ENCODE assay signal across 15 mouse cellular contexts in the genomic region with DNA sequence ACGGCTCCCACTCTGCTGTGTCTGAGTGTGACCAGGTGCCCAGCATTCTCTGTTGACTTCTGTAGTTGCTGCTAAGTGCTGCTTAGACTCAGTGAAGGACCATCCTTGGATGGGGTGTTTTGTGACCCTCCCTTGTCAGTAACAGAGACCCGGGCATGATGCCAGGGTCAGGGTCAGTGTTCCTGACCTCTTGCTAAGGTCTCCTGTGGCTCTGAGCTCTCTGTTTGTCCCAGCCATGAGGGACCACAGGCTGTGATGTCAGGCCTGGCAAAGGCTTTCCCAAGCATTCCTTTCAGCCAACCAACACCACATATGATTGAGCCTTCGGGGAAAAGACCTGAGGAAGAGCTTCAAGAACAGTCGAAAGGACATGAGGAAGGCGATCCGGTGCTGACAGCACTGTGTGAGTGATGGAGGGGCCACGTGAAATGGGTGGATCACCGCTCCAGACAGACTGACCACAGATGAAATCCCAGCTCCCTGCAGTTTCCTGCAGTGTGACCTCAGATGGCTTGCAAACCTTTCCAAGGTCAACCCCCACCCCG. TPM values are rescaled to one million over a fixed set of nuclear protein-coding genes. Genes with fewer than 3 reads are reported as not detected.
"Had no signal": no experiment of that assay in that cellular context is flagged by ENCODE, and none has a peak within 500 bp of the region (broad histone marks: within the 10 kb centered on the region; RNA-seq: fewer than 3 reads in every experiment).

No protein-coding gene starts in this region.

- H3K4me3 ChIP-seq: limb, embryonic 13.5 days; midbrain, embryonic 10.5 days; neural tube, embryonic 13.5 days had no signal

- H3K27ac ChIP-seq: limb, embryonic 13.5 days; liver, embryonic 14.5 days; midbrain, embryonic 10.5 days; neural tube, embryonic 13.5 days had no signal

- H3K4me1 ChIP-seq: neural tube, embryonic 13.5 days had no signal

- H3K9me3 ChIP-seq: limb, embryonic 13.5 days; midbrain, embryonic 10.5 days; neural tube, embryonic 13.5 days had no signal

- H3K4me2 ChIP-seq: limb, embryonic 13.5 days; neural tube, embryonic 13.5 days had no signal

- H3K36me3 ChIP-seq: limb, embryonic 13.5 days; midbrain, embryonic 10.5 days; neural tube, embryonic 13.5 days had no signal

- H3K27me3 ChIP-seq: limb, embryonic 13.5 days; neural tube, embryonic 13.5 days had no signal

- H3K9ac ChIP-seq: limb, embryonic 13.5 days; liver, embryonic 14.5 days; neural tube, embryonic 13.5 days had no signal

- ATAC-seq: lung, postnatal 0 days; midbrain, embryonic 16.5 days had no signal

- DNase-seq: kidney, postnatal 10 days; left cerebral cortex, postnatal 4 days; lung, adult 2 months; lung, postnatal 4 days; retina, postnatal 1 day; right cerebral cortex, postnatal 4 days; thymus, adult 18-20 months; thymus, postnatal 14 days had no signal

RNA-seq across cellular contexts. Expression of a gene that starts 56.7 kb away (rescaled TPM):
- total RNA-seq: megakaryocyte, adult 5-6 weeks had no signal
